Mouse (Mus musculus): ENCODE measurements at regions not wholly inside any gene's neighbourhood (a gene's known extent, or its start where the extent isn't known, plus 50 kb on each side); places are given as distances from the start of the nearest gene placed in this dataset.

DNA sequence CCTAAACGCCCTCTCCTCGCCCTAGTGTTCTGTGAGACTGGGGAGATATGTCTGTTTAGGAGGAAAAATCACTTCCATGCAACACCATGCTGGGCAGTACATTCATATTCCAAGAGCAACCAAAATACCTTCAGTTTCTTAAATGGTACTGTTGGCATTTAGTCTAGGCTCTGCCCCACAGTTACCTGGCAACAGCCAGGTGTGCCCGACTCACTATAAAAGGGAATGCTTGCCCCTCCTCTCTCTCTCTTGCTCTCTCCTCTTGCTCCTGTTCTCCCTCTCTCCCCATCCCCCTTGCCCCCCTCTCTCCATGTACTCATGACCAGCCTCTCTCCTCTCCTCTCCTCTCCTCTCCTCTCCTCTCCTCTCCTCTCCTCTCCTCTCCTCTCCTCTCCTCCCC is 66.7 kb upstream of the Abca1 start:
- DNase-seq (ENCODE audit: extremely low spot score in 1 of 2, low spot score in 1 of 2) = no peak

DNA sequence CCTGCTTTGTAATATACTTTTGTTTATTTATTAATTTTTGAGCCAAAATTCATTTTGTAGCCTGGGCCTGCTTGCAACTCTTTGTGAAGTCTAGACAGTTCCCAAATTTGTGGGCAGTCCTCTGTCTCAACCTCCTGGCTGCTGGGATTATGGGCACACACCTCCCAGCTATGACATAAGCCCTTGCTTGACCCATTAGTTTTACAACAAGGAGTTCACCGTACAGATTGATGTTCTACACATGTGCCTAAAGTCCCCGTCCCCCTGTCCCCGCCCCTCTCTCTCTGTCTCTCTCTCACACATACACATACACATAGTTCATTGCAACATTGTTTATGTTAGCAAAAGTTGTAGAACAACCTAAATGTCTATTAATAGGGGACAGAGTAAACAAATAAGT is 63.7 kb upstream of the Abca1 start:
- no peak for DNase-seq (ENCODE audit: extremely low spot score in 1 of 2, low spot score in 1 of 2)

DNA sequence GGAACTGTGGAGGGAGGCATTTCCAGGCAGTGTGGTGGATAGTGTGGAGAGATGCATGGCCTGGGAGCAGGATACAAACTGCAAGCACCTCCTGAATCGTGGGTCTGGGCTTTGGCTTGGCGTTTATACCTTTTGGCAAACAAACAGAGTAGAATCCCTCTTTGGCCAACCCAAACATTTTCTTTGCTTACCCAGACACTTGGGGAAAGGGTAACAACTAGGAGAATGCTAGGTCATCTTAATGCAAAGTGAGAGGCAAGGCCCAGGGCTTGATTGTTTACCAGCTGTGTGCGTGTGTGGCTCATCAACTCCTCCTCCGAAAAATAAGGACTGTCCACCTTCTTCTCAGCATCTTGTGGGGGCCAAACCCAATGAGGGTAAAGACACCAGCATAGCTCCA is 61.1 kb upstream of the Abca1 start:
- DNase-seq (ENCODE audit: extremely low spot score in 1 of 2, low spot score in 1 of 2) = no peak

DNA sequence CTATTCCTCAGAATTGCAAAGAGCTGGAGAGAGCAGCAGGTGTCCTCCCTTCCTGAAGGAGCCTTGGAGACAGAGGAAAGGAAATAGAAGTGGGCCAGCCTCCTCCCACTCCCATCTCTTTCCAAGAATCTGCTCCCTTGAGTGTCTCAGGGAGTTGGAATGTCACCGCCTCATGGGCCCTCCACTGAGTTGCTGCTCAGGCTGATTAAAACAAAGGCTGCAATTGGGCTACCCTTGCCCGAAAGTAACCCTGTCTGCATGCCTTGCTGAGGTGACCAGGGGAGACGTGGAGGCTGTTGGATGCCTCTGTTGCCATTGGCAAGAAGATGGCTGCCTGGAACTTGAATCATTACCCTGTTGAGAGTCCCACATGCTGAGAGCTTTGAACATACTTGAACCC is 59.7 kb upstream of the Abca1 start:
- no peak for DNase-seq (ENCODE audit: extremely low spot score in 1 of 2, low spot score in 1 of 2)

DNA sequence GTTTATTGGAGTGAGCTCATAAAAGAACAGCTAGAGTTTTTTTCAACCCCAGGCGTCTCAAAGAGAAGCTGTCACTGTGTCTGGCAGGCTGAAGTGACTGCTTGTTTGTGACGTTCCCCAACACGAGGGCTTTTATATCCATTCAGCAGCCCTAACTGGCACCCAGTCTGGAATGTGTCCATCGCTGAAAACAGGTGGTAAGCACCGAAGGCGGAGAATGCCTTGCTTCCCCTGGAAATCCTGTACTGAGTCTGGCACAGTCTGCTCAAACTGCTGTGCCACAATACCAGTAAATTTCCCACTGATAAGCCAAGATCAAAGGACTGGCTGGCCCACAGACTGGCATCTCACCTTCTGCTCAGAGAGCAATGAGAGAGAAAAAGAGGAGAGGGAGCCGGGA is 59.1 kb upstream of the Abca1 start:
- peak; percentile 29 to 31 for DNase-seq (ENCODE audit: extremely low spot score in 1 of 2, low spot score in 1 of 2)

DNA sequence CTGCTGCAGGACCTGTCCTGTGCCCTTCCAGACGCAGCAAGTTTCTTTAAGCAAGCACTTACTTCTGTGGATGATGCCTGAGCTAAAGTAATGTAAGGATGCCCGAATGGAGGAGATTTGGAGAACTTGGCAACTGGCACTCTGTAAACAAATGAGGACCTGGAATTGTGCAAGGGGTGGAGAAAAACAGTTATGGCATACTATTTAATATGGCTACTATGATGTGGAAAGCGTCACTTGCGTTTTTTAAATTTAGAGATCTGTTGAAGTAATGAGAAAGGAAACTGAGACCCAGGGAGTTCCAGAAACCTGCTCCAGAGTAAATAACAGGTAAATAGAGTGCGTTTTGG is 58.6 kb upstream of the Abca1 start:
- no peak for DNase-seq (ENCODE audit: extremely low spot score in 1 of 2, low spot score in 1 of 2)

DNA sequence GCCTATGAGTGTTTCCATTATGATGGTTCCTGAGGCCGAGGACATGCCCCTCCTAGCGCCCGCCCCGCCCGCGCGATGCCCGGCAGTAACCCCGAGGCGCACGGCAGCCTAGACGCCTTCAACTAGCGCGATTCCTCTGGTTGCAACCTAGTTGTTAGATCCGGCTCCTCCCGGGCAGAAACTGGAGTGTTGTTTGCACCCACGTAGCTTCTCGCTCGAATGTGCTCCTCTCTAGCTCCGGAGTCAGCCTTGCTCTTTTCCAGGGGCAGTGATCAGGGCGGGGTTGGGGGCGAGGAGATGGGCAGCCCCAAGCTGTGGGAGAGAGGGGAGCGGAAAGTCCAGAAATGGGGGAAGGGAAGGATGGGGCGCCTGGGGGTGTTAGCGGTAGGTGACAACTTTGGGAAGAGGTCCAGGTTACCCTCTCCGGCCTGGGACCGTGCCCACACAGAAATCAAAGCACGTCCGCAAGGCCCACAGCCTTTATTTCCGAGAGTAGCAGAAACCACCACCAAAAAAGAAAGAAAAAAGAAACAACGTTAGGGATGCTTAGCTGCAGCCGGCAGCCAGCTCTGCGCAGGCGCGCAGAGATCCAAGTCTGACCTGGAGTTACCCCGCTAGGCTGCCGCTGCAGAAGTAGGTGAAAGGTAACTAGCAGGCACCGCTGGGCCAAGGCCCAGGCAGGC is 58.1 kb upstream of the Abca1 start:
- DNase-seq (ENCODE audit: extremely low spot score in 1 of 2, low spot score in 1 of 2) = peak; percentile 53

DNA sequence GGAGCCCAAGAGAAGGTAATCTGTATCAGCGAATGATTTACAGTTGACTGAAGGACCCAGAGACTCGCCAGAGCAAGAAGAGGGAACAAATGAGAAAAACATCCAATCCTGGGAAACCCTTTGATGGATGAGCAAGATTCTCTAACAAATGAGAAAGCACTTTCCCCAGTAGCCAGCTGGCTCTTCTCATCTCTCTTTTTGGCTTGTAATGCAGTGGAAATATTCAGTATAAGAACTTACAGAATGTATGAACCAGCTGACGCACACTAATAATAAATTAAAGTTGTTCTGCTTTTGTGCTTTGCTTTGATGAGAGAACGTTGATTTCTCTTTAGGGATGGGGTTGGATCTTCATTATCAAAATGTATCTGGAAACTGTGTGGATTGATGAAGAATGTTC is 52.8 kb upstream of the Abca1 start:
- no peak for DNase-seq (ENCODE audit: extremely low spot score in 1 of 2, low spot score in 1 of 2)

DNA sequence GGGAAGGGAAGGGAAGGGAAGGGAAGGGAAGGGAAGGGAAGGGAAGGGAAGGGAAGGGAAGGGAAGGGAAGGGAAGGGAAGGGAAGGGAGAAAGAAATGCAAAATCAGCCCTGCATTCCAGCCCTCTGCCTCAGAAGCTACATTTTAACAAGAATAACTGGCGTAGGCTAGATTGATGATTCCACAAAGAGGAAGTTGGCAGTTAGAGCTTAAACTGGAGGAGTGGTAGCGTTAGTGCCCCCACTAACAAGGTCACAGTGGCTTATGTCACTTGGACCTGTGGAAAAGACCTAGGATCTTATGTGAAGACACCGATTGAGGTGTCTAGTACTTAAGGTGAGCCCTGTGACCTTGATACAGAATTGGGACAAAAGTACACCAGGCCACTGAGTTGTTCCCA is 51.0 kb upstream of the Abca1 start:
- no peak for DNase-seq (ENCODE audit: extremely low spot score in 1 of 2, low spot score in 1 of 2)

Data from layer of hippocampus, postnatal 25 days (tissue).